In the genomic region with DNA sequence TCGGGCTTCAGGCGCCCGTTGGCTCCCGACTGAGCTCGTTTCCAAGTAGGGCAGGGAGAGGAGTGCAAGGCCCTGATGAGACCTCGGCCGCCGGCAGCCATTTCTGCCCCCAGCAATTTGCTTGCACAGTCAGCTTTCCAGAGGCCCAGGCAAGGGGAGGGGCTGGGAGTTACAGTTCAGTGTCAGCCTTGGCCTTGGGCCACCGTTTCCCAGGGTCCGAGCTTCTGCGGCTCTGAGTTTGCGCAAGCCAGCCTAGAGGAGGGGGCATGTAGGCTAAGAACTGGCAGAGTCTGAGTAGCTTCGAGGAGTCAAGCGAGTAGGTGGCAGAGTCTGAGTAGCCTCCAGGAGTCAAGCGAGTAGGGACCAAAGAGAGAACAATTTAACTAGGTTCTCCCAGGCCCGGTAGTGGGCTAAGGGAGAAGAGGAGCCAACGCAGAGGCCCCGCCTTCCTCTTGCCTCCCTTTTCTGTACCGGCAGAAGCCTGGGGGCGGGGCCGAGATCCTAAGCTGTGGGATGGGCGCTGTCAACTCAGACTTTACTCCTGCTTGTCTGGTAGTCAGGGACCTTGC, we compare ENCODE assay signal across 8 mouse cellular contexts. TPM values are rescaled to one million over a fixed set of nuclear protein-coding genes. Genes with fewer than 3 reads are reported as not detected.
A peak's percentile ranks its signal among the peaks of the same experiment; 100 is the strongest.
DNase-seq lines count a peak whose midpoint lies in the region; ATAC-seq and TF ChIP-seq lines count a peak whose summit lies in the region.

A gene (minus strand): TSS at position 413 of the 569 bp plus-strand sequence.

- no peak for TF ChIP-seq POLR2A in olfactory bulb, adult 2 months (IDR thresholded peaks at IDR 0.05; ENCODE audit: insufficient read depth, low read depth, low read length)

- peaks cover 21% of the 10 kb centered on the region for H3K4me1 ChIP-seq in lung, embryonic 14.5 days (ENCODE audit: insufficient read depth)
- H3K4me1 ChIP-seq in olfactory bulb, adult 2 months (ENCODE audit: control insufficient read depth, insufficient read depth, low read length), result peaks cover 15% of the 10 kb centered on the region

- H3K9me3 ChIP-seq in lung, embryonic 14.5 days (ENCODE audit: low read depth, low read length), result no peaks in the 10 kb centered on the region

- under 1% methylated on average over 22 of the region's 22 CpGs for WGBS in lung, embryonic 14.5 days
- 18% methylated on average over 22 of the region's 22 CpGs for WGBS in olfactory bulb, adult 2 months

- peak; percentile 89 for DNase-seq in R1 (ENCODE audit: low read depth, low spot score)
- DNase-seq in cerebellum, postnatal 10 days, result peak; percentile 91 to 94
- peak; percentile 33 for DNase-seq in layer of hippocampus, adult 9-10 months (ENCODE audit: low spot score)
- peak; percentile 98 for DNase-seq in lung, embryonic 14.5 days
- peak; percentile 23 for DNase-seq in thymus, postnatal 25 days

- TF ChIP-seq CTCF in lung, embryonic 14.5 days (IDR thresholded peaks at IDR 0.05; ENCODE audit: low read depth), result no peak
- TF ChIP-seq CTCF in olfactory bulb, adult 2 months (IDR thresholded peaks at IDR 0.05; ENCODE audit: insufficient read depth, low read depth, low read length), result no peak

- no peaks in the 10 kb centered on the region for H3K27me3 ChIP-seq in lung, embryonic 14.5 days (ENCODE audit: insufficient read depth, low read length)

- peak within 1 kb of the TSS; percentile 78 for H3K9ac ChIP-seq in lung, embryonic 14.5 days

- H3K4me2 ChIP-seq in lung, embryonic 14.5 days, result peak within 1 kb of the TSS; percentile 86

- peak within 1 kb of the TSS; percentile 97 for H3K27ac ChIP-seq in lung, embryonic 14.5 days (ENCODE audit: low read depth)
- no peak within 1 kb of the TSS for H3K27ac ChIP-seq in olfactory bulb, adult 2 months (ENCODE audit: insufficient read depth, low read depth, low read length)

- peak within 1 kb of the TSS; percentile 42 for H3K4me3 ChIP-seq in lung, embryonic 14.5 days (ENCODE audit: low read depth, low read length)
- peak within 1 kb of the TSS; percentile 27 for H3K4me3 ChIP-seq in olfactory bulb, adult 2 months (ENCODE audit: insufficient read depth, low read depth, low read length)

- ATAC-seq in frontal cortex, adult (ENCODE audit: low TSS enrichment), result peak; percentile 64
- peak; percentile 54 to 61 for ATAC-seq in hematopoietic stem cell, adult 5-6 weeks (replicated peaks in 1 of 2; ENCODE audit: insufficient read depth in 1 of 2, low FRiP score in 2 of 2, low TSS enrichment in 1 of 2, low read depth in 1 of 2, poor library complexity in 2 of 2, severe bottlenecking in 2 of 2)
- peak; percentile 89 for ATAC-seq in lung, embryonic 14.5 days (ENCODE audit: insufficient read depth)

- no peaks in the 10 kb centered on the region for H3K36me3 ChIP-seq in lung, embryonic 14.5 days (ENCODE audit: insufficient read depth)

RNA-seq across cellular contexts. Expression of the gene that starts here (rescaled TPM):
- 0.69 TPM in 1 of 2 replicates, not detected in the other for total RNA-seq in hematopoietic stem cell, adult 5-6 weeks (2017)
- 4.2 and 5.0 TPM in 2 replicates for polyA plus RNA-seq in lung, embryonic 14.5 days (2014; fragmentation: Nextera tagmentation; extraction: Ambion mirVana)
- not detected in 2 replicates for polyA plus RNA-seq in olfactory bulb, adult 2 months (2012; ENCODE audit: insufficient read depth, insufficient read length, low replicate concordance, missing spikeins)

Comparison
In these comparisons a context has a peak if more than half of its experiments do, and no peak if none do; other contexts are left out.
1. Peak in ATAC-seq in hematopoietic stem cell, adult 5-6 weeks; RNA of the gene not detected or under 1 TPM.
2. DNase-seq: peak in every context shown above with its lines; median percentile 98 in lung, embryonic 14.5 days; 92 in cerebellum, postnatal 10 days; 89 in R1; 33 in layer of hippocampus, adult 9-10 months; 23 in thymus, postnatal 25 days.